Mouse (Mus musculus) cerebellum, postnatal 36 days (tissue): ENCODE measurements around the gene Olfr1297.

Experiments used
- DNase-seq, 2 experiments: peaks; one replicate each; pipeline ENCODE4 v3.0.0; 2021 to 2022; ENCODE audit warnings: mixed read lengths in 2 of 2

Gene Olfr1297

DNA sequence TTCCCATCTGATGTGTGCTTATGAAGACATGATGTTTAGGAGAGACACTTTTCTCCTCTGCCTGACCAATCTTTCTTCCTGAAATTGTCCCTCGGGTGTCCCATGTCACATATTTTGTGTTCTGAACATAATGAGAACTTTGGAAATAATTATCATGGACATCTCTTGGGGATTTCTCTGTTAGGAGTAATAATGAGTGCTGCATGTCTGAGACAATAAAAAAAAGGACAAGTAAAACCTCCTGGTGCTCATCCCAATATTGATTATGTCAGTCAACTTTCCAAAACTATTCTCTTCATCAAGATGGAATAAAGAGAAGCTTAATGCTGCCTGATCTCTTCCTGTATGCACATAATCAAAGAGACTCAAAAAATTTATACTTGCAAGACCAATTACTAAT, at the start of gene Olfr1297:
Olfr1297 (minus strand) TSS at position 101 of the 400 bp plus-strand sequence.
- no peak for DNase-seq

DNA sequence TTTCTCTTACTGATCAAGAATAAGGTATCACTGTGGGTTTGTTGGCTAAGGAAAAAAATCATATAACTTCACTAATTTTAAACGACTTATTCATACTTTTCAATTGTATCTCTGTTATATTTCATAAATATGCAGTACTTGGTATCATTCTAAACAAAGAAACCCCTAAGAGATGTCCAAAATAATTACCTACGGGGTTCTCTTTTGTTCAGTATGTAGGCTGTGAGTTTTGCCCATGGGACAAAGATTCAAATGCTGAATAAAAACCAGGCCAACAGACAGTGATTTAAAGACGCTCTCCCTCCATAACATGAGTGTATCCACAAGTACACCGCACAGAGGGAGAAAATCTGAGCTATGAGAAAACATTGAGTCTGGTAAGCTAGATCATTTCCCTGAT, 34.8 kb upstream of the Olfr1297 start, which contains the start of gene Olfr1299:
Olfr1299 (plus strand) TSS at position 301 of the 400 bp plus-strand sequence.
- DNase-seq: no peak

DNA sequence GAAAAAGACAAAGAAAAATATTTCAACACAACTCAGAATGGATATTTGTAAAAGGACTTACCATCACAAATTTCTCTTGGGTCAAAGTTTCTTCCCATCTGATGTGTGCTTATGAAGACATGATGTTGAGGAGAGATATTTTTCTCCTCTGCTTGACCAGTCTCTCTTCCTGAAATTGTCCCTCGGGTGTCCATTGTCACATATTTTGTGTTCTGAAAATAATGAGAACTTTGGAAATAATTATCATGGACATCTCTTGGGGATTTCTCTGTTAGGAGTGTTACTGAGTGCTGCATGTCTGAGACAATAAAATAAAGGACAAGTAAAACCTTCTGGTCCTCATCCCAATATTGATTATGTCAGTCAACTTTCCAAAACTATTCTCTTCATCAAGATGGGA, 22.8 kb upstream of the Olfr1297 start, which contains the start of gene Olfr1298:
Olfr1298 (minus strand) TSS at position 101 of the 400 bp plus-strand sequence.
- DNase-seq: no peak

DNA sequence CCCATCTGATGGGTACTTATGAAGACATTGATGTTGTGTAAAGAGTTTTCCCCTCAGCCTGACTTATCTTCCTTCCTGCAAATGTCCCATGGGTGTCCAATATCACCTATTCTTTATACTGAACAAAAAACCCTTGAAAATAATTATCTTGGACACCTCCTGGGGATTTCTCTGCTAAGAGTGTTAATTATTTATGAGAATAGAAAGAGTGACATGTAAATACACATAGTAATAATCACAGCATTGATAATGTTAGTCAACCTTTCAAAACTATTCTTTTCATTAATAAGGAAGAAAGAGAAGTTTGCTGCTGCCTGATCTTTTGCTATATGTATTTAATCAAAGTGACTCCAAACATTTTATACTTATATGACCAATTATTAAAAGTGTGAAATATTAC, 56.7 kb downstream of the Olfr1297 start, which contains the start of gene Olfr1295:
Olfr1295 (minus strand) TSS at position 101 of the 400 bp plus-strand sequence.
- DNase-seq: no peak
